Mouse (Mus musculus): ENCODE data around the gene Pdk2. TPM values are rescaled to one million over a fixed set of nuclear protein-coding genes. Genes with fewer than 3 reads are reported as not detected.
A peak's percentile ranks its signal among the peaks of the same experiment; 100 is the strongest.

Gene Pdk2
- polyA plus RNA-seq, 2 experiments: 29.6 to 34.9 TPM

DNA sequence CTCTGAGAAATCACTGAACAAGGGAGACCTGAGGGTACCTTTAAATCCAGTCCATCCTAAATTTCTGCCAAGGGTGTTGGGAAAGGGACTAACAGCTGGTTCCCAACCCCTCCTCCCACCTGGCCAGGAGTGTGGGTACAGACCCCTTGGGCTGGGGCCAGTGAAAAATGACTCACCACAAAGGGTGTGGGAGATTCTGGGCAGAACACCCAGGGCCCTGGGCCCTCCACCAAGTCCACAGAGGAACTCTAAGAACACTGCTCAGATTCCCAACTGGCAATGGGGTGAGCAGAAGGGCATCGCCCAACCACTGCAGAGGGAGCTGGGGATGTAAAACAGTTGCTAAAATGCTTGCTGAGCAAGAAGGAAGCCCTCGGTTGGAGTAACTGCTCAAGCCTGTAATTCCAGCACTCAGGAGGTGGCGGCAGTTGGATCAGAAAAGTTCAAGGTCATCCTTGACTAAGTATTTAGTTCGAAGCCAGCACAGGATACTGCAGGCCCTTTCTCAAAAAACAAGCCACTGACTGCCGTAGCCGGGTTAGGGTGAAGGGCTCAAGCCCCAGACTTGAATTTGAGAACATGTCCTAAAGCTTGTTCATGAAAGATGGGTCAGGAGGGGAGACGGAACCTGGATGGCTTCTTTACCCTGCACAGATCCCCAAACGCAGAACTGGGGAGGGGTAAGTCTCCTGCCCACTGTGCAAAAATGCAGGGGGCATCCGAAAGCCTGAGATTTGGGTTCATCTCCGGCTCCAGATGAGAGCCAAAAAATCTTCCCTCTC lies 52.2 kb downstream of the Pdk2 start:
- no peaks in the 10 kb centered on the region for H3K27me3 ChIP-seq (ENCODE audit: control insufficient read depth, insufficient read depth, low read length)
- H3K4me2 ChIP-seq (replicated peaks; ENCODE audit: low read depth, low read length, severe bottlenecking): peak overlapping the region; percentile 100
- H3K9me3 ChIP-seq (ENCODE audit: control insufficient read depth, low read length): no peaks in the 10 kb centered on the region
- H3K4me3 ChIP-seq (replicated peaks; ENCODE audit: low read length): peak overlapping the region; percentile 87
- H3K36me3 ChIP-seq (ENCODE audit: control insufficient read depth, insufficient read depth, low read length): no peaks in the 10 kb centered on the region
- 13% methylated on average over 10 of the region's 10 CpGs for WGBS
- no peak for TF ChIP-seq POLR2A (IDR thresholded peaks at IDR 0.05; ENCODE audit: borderline replicate concordance, extremely low read depth, insufficient read depth, insufficient read length)
- ATAC-seq (ENCODE audit: low FRiP score, low read depth) (no peak), DNase-seq (ENCODE audit: low spot score) (no peak)
- peaks cover 46% of the 10 kb centered on the region for H3K4me1 ChIP-seq (ENCODE audit: control insufficient read depth, insufficient read depth, low read length)
- peak overlapping the region; percentile 74 for H3K27ac ChIP-seq (replicated peaks; ENCODE audit: low read depth, low read length)
- peak overlapping the region; percentile 50 for H3K9ac ChIP-seq (ENCODE audit: low read depth, low read length, severe bottlenecking)

DNA sequence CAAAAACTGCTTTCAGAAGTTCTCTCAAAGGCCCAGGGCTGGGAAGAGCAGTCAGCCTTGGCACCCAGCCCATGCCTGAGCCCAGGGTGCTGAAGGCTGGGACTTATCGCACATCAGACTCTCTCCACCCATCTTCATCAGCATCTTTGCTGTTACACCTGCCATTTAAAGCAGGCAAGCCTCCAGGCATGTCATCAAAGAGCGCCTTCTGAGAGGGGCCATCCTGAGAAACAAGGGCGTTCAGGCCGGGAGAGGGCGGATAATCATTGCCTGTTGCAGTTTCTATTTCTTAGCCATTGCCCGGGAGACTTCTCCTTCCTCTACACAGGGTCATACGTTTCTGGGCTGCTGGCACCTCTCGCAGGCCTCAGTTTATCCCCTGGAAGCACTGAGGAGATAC lies 53.3 kb downstream of the Pdk2 start:
- no peak overlapping the region for H3K4me2 ChIP-seq (replicated peaks; ENCODE audit: low read depth, low read length, severe bottlenecking)
- H3K9ac ChIP-seq (ENCODE audit: low read depth, low read length, severe bottlenecking): no peak overlapping the region
- 65% methylated on average over 8 of the region's 8 CpGs for WGBS
- H3K27me3 ChIP-seq (ENCODE audit: control insufficient read depth, insufficient read depth, low read length): no peaks in the 10 kb centered on the region
- peaks cover 35% of the 10 kb centered on the region for H3K4me1 ChIP-seq (ENCODE audit: control insufficient read depth, insufficient read depth, low read length)
- no peak overlapping the region for H3K27ac ChIP-seq (replicated peaks; ENCODE audit: low read depth, low read length)
- H3K9me3 ChIP-seq (ENCODE audit: control insufficient read depth, low read length): no peaks in the 10 kb centered on the region
- no peaks in the 10 kb centered on the region for H3K36me3 ChIP-seq (ENCODE audit: control insufficient read depth, insufficient read depth, low read length)
- DNase-seq (ENCODE audit: low spot score) (no peak), ATAC-seq (ENCODE audit: low FRiP score, low read depth) (no peak)
- TF ChIP-seq POLR2A (IDR thresholded peaks at IDR 0.05; ENCODE audit: borderline replicate concordance, extremely low read depth, insufficient read depth, insufficient read length): no peak
- no peak overlapping the region for H3K4me3 ChIP-seq (replicated peaks; ENCODE audit: low read length)

DNA sequence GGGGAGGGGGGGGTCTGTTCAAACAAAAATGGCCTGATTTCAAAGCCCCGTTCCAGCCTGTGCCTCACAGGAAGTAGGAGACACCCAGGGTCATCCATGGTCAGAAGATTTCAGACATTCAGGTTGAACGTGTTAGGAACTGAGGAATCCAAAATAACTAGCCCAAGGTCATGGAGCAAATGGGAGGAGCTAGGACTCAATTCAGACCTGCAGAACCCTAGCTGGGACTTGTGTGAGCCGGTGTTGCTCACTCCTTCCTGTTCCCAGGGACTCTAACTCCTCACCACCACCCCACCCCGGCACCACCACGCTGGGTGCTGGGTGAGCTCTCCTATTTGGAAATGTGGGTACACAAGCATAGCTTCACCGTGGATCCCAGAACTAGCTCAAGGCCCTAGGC lies 53.8 kb downstream of the Pdk2 start:
- WGBS: 53% methylated on average over 6 of the region's 6 CpGs

DNA sequence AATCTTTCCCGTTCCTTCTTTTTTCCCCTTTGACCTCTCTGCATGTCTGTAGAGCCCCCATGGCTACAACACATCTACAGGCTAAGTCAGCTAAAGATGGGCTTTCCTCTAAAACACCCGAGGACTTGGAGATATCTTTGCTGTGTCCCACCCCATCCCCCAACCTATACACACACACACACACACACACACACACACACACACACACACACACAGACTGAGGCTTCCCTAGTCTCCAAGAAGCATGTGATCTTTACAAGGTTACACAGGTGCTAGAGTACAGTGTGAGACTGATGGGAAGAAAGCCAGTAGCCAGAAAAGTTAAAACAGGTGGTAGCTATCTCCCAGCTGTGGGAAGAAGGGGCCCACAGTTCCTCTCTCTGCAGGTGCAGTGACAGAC lies 54.7 kb downstream of the Pdk2 start:
- Histone ChIP-seq H3K4me2 (replicated peaks; ENCODE audit: low read depth, low read length, severe bottlenecking) (no peak overlapping the region), H3K9me3 (ENCODE audit: control insufficient read depth, low read length) (no peaks in the 10 kb centered on the region), H3K4me3 (replicated peaks; ENCODE audit: low read length) (no peak overlapping the region), H3K27ac (replicated peaks; ENCODE audit: low read depth, low read length) (no peak overlapping the region), H3K27me3 (ENCODE audit: control insufficient read depth, insufficient read depth, low read length) (no peaks in the 10 kb centered on the region), H3K36me3 (ENCODE audit: control insufficient read depth, insufficient read depth, low read length) (no peaks in the 10 kb centered on the region), H3K4me1 (ENCODE audit: control insufficient read depth, insufficient read depth, low read length) (peaks cover 28% of the 10 kb centered on the region), H3K9ac (ENCODE audit: low read depth, low read length, severe bottlenecking) (no peak overlapping the region)
- no peak for DNase-seq (ENCODE audit: low spot score)
- no peak for TF ChIP-seq POLR2A (IDR thresholded peaks at IDR 0.05; ENCODE audit: borderline replicate concordance, extremely low read depth, insufficient read depth, insufficient read length)
- 72% methylated on average over 2 of the region's 2 CpGs for WGBS
- ATAC-seq (ENCODE audit: low FRiP score, low read depth): no peak

More for the DNA sequence above, 53.8 kb downstream of the Pdk2 start:
- no peak for TF ChIP-seq POLR2A (IDR thresholded peaks at IDR 0.05; ENCODE audit: borderline replicate concordance, extremely low read depth, insufficient read depth, insufficient read length)
- no peak overlapping the region for H3K9ac ChIP-seq (ENCODE audit: low read depth, low read length, severe bottlenecking)
- H3K27me3 ChIP-seq (ENCODE audit: control insufficient read depth, insufficient read depth, low read length): no peaks in the 10 kb centered on the region
- no peak overlapping the region for H3K27ac ChIP-seq (replicated peaks; ENCODE audit: low read depth, low read length)
- no peak for DNase-seq (ENCODE audit: low spot score)
- H3K36me3 ChIP-seq (ENCODE audit: control insufficient read depth, insufficient read depth, low read length): no peaks in the 10 kb centered on the region
- H3K4me1 ChIP-seq (ENCODE audit: control insufficient read depth, insufficient read depth, low read length): peaks cover 30% of the 10 kb centered on the region
- ATAC-seq (ENCODE audit: low FRiP score, low read depth): no peak
- H3K4me2 ChIP-seq (replicated peaks; ENCODE audit: low read depth, low read length, severe bottlenecking): no peak overlapping the region
- no peaks in the 10 kb centered on the region for H3K9me3 ChIP-seq (ENCODE audit: control insufficient read depth, low read length)
- no peak overlapping the region for H3K4me3 ChIP-seq (replicated peaks; ENCODE audit: low read length)

DNA sequence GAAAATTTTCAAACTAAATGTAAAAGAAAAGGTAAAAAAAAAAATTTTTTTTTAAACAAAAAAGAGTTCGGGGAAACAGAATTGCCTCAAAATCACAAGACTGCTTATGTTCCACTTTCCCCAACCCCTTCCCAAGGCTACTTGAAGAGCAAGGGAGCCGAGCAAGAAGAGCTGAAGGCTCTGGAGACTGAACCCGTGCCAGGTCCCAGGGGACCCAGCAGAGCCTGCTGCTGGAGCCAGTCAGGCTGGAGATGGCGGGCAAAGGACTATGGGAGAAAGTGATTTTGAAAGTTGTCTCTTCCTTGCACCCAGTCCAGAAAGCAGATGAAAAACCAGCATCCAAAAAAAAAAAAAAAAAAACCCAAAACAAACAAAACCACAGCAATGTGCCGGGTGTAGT lies 55.3 kb downstream of the Pdk2 start:
- TF ChIP-seq POLR2A (IDR thresholded peaks at IDR 0.05; ENCODE audit: borderline replicate concordance, extremely low read depth, insufficient read depth, insufficient read length): no peak
- Histone ChIP-seq H3K4me1 (ENCODE audit: control insufficient read depth, insufficient read depth, low read length) (peaks cover 28% of the 10 kb centered on the region), H3K27me3 (ENCODE audit: control insufficient read depth, insufficient read depth, low read length) (no peaks in the 10 kb centered on the region), H3K27ac (replicated peaks; ENCODE audit: low read depth, low read length) (no peak overlapping the region), H3K4me2 (replicated peaks; ENCODE audit: low read depth, low read length, severe bottlenecking) (no peak overlapping the region), H3K9me3 (ENCODE audit: control insufficient read depth, low read length) (no peaks in the 10 kb centered on the region), H3K9ac (ENCODE audit: low read depth, low read length, severe bottlenecking) (no peak overlapping the region), H3K4me3 (replicated peaks; ENCODE audit: low read length) (no peak overlapping the region), H3K36me3 (ENCODE audit: control insufficient read depth, insufficient read depth, low read length) (no peaks in the 10 kb centered on the region)
- no peak for DNase-seq (ENCODE audit: low spot score)
- ATAC-seq (ENCODE audit: low FRiP score, low read depth): no peak
- WGBS: 76% methylated on average over 5 of the region's 5 CpGs

Measured in limb, embryonic 14.5 days (tissue).